Mouse (Mus musculus) liver, adult 2 months (tissue): ENCODE results near the gene Lonp2.

Source experiments
- CTCF ChIP-seq: fragments of 200-500 bp; IDR thresholded peaks from 2 replicates; pipeline ENCODE4 v1.5.1; 2011; ENCODE audit warnings: low read depth, low read length, control low read depth
- POLR2A ChIP-seq: fragments of 200-500 bp; IDR thresholded peaks from 2 replicates; pipeline ENCODE4 v1.6.1; 2011; ENCODE audit warnings: low read length, control low read depth; ENCODE audit not compliant: insufficient read depth; ENCODE audit errors: extremely low read depth

DNA sequence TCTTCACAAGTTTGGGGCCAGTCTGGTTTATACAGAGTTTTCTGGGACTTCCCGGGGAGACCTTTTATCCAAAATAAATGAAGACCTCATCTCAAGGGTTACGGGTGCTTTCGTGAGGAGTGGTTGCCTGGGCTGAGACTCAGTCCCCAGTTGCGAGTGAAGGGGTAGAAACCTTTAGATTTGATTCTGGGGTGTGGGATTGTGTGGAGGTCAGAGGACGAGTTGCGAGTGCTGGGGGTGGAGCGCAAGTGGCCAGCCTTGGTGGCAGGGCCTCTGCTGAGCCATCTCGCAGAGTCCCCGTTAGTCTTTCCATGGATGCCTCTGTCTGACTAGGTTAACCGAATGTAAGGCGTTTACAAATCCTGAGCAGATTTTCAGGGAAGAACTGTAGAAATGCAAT, 122.7 kb downstream of the Lonp2 start:
- TF ChIP-seq CTCF (no peak), POLR2A (no peak)
